Mouse (Mus musculus) heart, postnatal 0 days (tissue): ENCODE data around the gene B3galt1. TPM values are rescaled to one million over a fixed set of nuclear protein-coding genes. Genes with fewer than 3 reads are reported as not detected.

Experiments
- ATAC-seq: fragments of 200-750 bp; cut with Nextera tagmentation; 2 replicates; pipeline ENCODE4 v1.8.0; 2017; ENCODE audit warnings: low read depth, moderate number of reproducible peaks, moderate library complexity; ENCODE audit not compliant: insufficient read depth
- DNase-seq: peaks from one replicate; pipeline ENCODE4 v3.0.0-alpha.2; 2016; ENCODE audit warnings: low spot score
- H3K27ac ChIP-seq: fragments of 300-500 bp; sonication (generic); 2 replicates; pipeline ENCODE4 v1.5.1; 2014; ENCODE audit warnings: low read depth, mild to moderate bottlenecking
- H3K27me3 ChIP-seq: fragments of 300-500 bp; sonication (generic); 2 replicates; pipeline ENCODE4 v1.6.1; 2014; ENCODE audit warnings: low read length, mixed read lengths; ENCODE audit not compliant: control insufficient read depth, insufficient read depth
- H3K36me3 ChIP-seq: fragments of 300-500 bp; sonication (generic); replicated peaks from 2 replicates; pipeline ENCODE4 v1.6.1; 2014; ENCODE audit warnings: low read length, mixed read lengths; ENCODE audit not compliant: control insufficient read depth, insufficient read depth
- H3K4me1 ChIP-seq: fragments of 300-500 bp; sonication (generic); 2 replicates; pipeline ENCODE4 v1.6.1; 2014; ENCODE audit warnings: antibody characterized with exemption; ENCODE audit not compliant: control insufficient read depth, insufficient read depth
- H3K4me2 ChIP-seq: fragments of 300-500 bp; sonication (generic); 2 replicates; pipeline ENCODE4 v1.6.1; 2014; ENCODE audit warnings: low read depth, mild to moderate bottlenecking, low read length, moderate library complexity
- H3K4me3 ChIP-seq: fragments of 300-500 bp; sonication (generic); 2 replicates; pipeline ENCODE4 v1.5.1; 2014; ENCODE audit warnings: low read depth, low read length
- H3K9ac ChIP-seq: fragments of 300-500 bp; sonication (generic); replicated peaks from 2 replicates; pipeline ENCODE4 v1.6.1; 2014; ENCODE audit warnings: low read depth, low read length, mixed read lengths
- H3K9me3 ChIP-seq: fragments of 300-500 bp; sonication (generic); replicated peaks from 2 replicates; pipeline ENCODE4 v1.6.1; 2016; ENCODE audit warnings: low read length; ENCODE audit not compliant: control insufficient read depth
- CTCF ChIP-seq: IDR thresholded peaks from 2 replicates; pipeline ENCODE4 v1.5.1; 2016; ENCODE audit warnings: antibody characterized with exemption, control low read depth, low read depth
- EP300 ChIP-seq: IDR thresholded peaks from 2 replicates; pipeline ENCODE4 v1.6.1; 2016; ENCODE audit warnings: antibody characterized with exemption, low read depth
- WGBS: fragments of 180-500 bp; shearing (Covaris S2); extraction: QIAGEN DNeasy Blood & Tissue Kit; methylation state at CpG from one replicate; pipeline ENCODE4 v1.1.7; 2014; 5-methylcytosine and 5-hydroxymethylcytosine counted together
- polyA plus RNA-seq: library from polyadenylated mRNA; unstranded; fragments of >200 nt; fragmentation: Nextera tagmentation; extraction: Ambion mirVana; gene quantifications from 2 replicates; pipeline ENCODE4 v1.2.1, GENCODE M21; 2015
- total RNA-seq: library from RNA; depleted of rRNA; stranded (reverse); fragments of >200 nt; gene quantifications from 2 replicates; pipeline ENCODE4 v1.2.3, GENCODE M21; 2014; ENCODE audit warnings: low replicate concordance

Gene B3galt1
- total and polyA plus RNA-seq, 2 experiments from 2014 or later, result 0.57 to 2.7 TPM

DNA sequence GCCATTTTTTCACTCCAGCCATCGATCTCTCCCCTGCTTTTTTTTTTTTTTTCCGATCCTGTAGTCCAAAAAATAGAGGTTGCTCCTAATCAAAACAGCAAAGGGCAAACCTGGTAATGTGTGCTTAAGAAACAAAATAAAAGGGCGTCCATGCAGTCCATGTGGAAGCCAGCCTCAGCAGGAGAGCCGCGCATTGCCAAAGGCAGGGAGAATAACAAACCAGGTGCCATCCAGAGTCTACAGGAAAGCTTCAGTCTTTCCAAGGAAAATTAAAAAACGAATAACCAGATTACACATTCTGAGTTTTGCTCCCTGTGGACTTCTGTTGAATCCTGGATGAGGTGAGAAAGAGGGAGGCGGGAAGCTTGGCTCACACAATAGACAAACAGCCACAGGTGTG lies 405.4 kb downstream of the B3galt1 start:
- 72% methylated on average over 7 of the region's 7 CpGs for WGBS

GRCm38 (mm10) chr2:67971576-67971975 lies 405.9 kb downstream of the B3galt1 start:
- Histone ChIP-seq H3K36me3 (no peaks in the 10 kb centered on the region), H3K27me3 (no peaks in the 10 kb centered on the region), H3K27ac (no peak overlapping the region), H3K4me2 (no peak overlapping the region), H3K4me1 (no peaks in the 10 kb centered on the region), H3K9ac (no peak overlapping the region), H3K9me3 (no peaks in the 10 kb centered on the region), H3K4me3 (no peak overlapping the region)
- DNase-seq (no peak), ATAC-seq (no peak)
- WGBS, result 78% methylated on average over 6 of the region's 6 CpGs
- TF ChIP-seq EP300 (no peak), CTCF (no peak)

More for the DNA sequence above, 405.4 kb downstream of the B3galt1 start:
- Histone ChIP-seq H3K36me3 (no peaks in the 10 kb centered on the region), H3K4me1 (no peaks in the 10 kb centered on the region), H3K9me3 (no peaks in the 10 kb centered on the region), H3K9ac (no peak overlapping the region), H3K27ac (no peak overlapping the region), H3K4me3 (no peak overlapping the region), H3K4me2 (no peak overlapping the region), H3K27me3 (no peaks in the 10 kb centered on the region)
- TF ChIP-seq EP300 (no peak), CTCF (no peak)
- DNase-seq (no peak), ATAC-seq (no peak)

DNA sequence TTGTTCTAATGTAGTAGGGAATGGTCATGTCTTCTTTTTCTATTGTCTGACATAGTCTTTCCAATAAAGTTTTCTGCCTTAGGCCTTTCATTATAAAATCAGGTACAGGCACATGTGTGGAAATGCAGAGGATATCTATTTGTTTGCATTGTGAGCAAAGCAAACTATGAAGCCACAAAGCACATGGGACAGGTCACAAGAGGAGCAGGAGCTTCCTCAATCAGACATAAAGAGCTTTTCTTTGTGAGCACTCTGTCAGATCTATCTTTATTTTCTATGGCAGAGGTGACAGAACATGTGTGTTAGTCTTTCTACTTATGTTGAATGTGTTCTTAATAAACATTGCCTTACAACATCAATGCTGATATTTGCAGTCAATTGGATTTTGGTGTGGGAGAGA lies 410.1 kb downstream of the B3galt1 start:
- Histone ChIP-seq H3K4me1 (no peaks in the 10 kb centered on the region), H3K4me2 (no peak overlapping the region), H3K9ac (no peak overlapping the region), H3K27ac (no peak overlapping the region), H3K27me3 (no peaks in the 10 kb centered on the region), H3K4me3 (no peak overlapping the region), H3K36me3 (no peaks in the 10 kb centered on the region), H3K9me3 (no peaks in the 10 kb centered on the region)
- ATAC-seq (no peak), DNase-seq (no peak)
- TF ChIP-seq EP300 (no peak), CTCF (no peak)

- Histone ChIP-seq H3K4me1 (no peaks in the 10 kb centered on the region), H3K9me3 (no peaks in the 10 kb centered on the region), H3K27me3 (no peaks in the 10 kb centered on the region), H3K9ac (no peak overlapping the region), H3K4me2 (no peak overlapping the region), H3K4me3 (no peak overlapping the region), H3K36me3 (no peaks in the 10 kb centered on the region), H3K27ac (no peak overlapping the region)
- DNase-seq (no peak), ATAC-seq (no peak)
- TF ChIP-seq CTCF (no peak), EP300 (no peak)
- WGBS, result 87% methylated on average over 4 of the region's 4 CpGs
These were observed 410.8 kb downstream of the B3galt1 start for GRCm38 (mm10) chr2:67976488-67976887.

DNA sequence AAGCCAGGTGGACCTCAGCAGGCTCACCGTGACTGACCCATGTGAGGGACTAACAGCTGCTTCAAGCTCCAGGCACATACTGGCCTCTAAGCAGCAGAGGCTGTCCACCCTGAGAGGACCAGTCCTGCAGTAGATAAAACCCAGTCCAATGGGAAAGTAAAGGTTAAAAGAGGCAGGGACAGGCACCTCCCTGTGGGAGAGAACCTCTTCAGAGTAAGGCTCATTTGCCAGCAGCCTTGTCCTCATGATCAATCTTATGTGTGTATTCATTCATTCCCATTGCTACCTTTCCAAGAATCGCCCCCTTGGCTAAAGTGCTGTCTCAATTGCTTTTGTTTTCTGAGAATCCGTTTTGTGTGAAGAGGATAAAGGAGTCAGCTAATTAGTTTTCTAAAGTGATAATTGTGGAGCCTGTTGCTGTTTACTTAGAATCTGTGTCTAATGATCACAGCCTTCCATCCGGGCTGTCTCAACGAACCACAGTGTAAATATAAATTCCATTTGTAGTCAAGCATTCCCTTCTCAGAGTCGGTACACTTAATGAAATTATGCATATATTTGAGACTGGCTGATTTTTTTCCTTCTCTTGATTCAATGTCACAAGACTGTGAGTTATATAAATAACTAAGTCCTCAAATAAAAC lies 412.1 kb downstream of the B3galt1 start:
- no peak overlapping the region for H3K9ac ChIP-seq
- H3K27ac ChIP-seq, result no peak overlapping the region
- no peak overlapping the region for H3K4me2 ChIP-seq
- no peaks in the 10 kb centered on the region for H3K4me1 ChIP-seq
- no peaks in the 10 kb centered on the region for H3K27me3 ChIP-seq
- DNase-seq (no peak), ATAC-seq (no peak)
- no peaks in the 10 kb centered on the region for H3K36me3 ChIP-seq
- no peak overlapping the region for H3K4me3 ChIP-seq
- H3K9me3 ChIP-seq, result no peaks in the 10 kb centered on the region
- TF ChIP-seq CTCF (no peak), EP300 (no peak)
- 67% methylated on average over 6 of the region's 6 CpGs for WGBS

GRCm38 (mm10) chr2:67983563-67983962 lies 417.9 kb downstream of the B3galt1 start:
- DNase-seq (no peak), ATAC-seq (no peak)
- Histone ChIP-seq H3K9ac (no peak overlapping the region), H3K27ac (no peak overlapping the region), H3K4me1 (no peaks in the 10 kb centered on the region), H3K4me3 (no peak overlapping the region), H3K27me3 (no peaks in the 10 kb centered on the region), H3K36me3 (no peaks in the 10 kb centered on the region), H3K4me2 (no peak overlapping the region), H3K9me3 (no peaks in the 10 kb centered on the region)
- TF ChIP-seq CTCF, result no peak
- TF ChIP-seq EP300, result no peak
- WGBS, result 90% methylated on average over 3 of the region's 3 CpGs
